Mouse (Mus musculus): ENCODE data around the gene Ezh2.
"Not testable (repeated sequence)": the region's sequence is repeated elsewhere in the genome, so short reads cannot be mapped to it uniquely, and the experiment has no call there.

The Ezh2 gene

GRCm38 (mm10) chr6:47594926-47595623 lies at the start of gene Ezh2:
Gene Ezh2 (minus strand): TSS chr6:47595341.
- peak; percentile 99 for DNase-seq

- DNase-seq = no peak
These were observed 41.5 kb upstream of the Ezh2 start for GRCm38 (mm10) chr6:47636527-47637076.

GRCm38 (mm10) chr6:47635995-47636526 lies 40.9 kb upstream of the Ezh2 start:
- DNase-seq = no peak

- no peak for DNase-seq
These were observed 40.3 kb upstream of the Ezh2 start for GRCm38 (mm10) chr6:47635207-47635994.

GRCm38 (mm10) chr6:47633467-47633866 lies 38.3 kb upstream of the Ezh2 start:
- DNase-seq = peak; percentile 24

DNA sequence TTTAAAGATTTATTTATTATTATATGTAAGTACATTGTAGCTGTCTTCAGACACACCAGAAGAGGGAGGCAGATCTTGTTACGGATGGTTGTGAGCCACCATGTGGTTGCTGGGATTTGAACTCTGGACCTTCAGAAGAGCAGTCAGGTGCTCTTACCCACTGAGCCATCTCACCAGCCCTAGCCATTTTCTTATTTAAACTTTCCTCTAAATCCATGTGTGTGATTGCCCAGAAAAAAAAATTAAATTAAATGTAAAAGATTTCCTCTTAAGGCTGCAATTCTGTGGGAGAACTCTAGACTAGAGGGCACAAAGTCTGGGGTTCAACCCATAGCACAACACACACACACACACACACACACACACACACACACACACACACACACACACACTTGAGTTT lies 34.9 kb upstream of the Ezh2 start:
- DNase-seq = not testable (repeated sequence)

DNA sequence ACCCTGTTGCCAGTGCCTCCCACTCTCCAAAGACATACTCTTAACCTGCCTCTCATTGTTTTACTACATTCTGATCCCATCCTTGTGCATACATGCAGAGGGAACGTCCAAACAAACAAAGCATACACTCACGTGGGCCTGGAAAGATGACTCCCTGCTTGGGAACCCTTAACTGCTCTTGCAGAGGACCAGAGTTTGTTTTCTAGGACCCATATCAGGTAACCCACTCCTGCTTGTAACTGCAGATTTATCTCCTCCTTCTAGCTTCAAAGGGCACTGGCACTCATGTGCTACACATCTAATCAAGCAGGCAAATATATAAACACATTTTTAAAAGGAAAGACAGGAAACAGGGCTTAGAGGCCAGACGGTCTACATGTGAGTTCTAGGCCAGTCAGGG lies 32.8 kb upstream of the Ezh2 start:
- no peak for DNase-seq

GRCm38 (mm10) chr6:47626976-47627375 lies 31.8 kb upstream of the Ezh2 start:
- not testable (repeated sequence) for DNase-seq

DNA sequence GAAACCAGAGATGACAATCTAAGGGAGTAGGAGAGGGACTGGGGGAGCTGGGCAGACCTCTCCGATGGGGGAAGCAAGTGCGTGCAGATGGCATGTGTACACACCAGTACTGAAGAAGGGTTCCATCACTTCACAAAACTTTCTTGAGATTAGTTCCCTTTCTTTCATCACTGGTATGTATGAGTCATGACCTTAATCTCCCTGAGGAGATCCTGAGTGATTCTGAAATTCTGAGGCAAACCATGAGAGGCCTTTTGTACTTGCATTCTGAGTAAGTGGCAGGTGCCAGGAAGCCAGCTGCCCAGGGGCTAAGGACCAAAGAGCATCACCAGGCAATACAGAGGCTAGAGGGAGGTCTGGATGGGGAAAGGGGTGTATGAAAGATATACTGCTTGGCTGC lies 25.9 kb upstream of the Ezh2 start:
- no peak for DNase-seq

DNA sequence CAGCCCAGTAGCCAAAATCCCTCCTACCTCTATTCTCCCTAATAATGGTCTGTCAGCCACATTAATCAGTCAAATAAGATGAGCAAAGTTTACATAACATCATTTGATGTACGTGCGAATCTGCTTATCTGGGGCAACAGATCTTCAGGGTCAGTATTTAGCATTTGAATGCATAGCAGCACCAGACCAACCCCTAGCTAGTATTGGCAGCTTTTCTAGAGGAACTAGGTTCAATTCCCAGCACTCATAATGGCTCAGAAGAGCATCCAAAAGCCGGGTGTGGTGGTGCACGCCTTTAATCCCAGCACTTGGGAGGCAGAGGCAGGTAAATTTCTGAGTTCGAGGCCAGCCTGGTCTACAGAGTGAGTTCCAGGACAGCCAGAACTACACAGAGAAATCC lies 13.2 kb upstream of the Ezh2 start:
- not testable (repeated sequence) for DNase-seq

GRCm38 (mm10) chr6:47601931-47602330 lies 6.8 kb upstream of the Ezh2 start:
- DNase-seq = no peak

- DNase-seq = peak; percentile 69
These were observed 555 bp upstream of the Ezh2 start for GRCm38 (mm10) chr6:47595696-47596095.

DNA sequence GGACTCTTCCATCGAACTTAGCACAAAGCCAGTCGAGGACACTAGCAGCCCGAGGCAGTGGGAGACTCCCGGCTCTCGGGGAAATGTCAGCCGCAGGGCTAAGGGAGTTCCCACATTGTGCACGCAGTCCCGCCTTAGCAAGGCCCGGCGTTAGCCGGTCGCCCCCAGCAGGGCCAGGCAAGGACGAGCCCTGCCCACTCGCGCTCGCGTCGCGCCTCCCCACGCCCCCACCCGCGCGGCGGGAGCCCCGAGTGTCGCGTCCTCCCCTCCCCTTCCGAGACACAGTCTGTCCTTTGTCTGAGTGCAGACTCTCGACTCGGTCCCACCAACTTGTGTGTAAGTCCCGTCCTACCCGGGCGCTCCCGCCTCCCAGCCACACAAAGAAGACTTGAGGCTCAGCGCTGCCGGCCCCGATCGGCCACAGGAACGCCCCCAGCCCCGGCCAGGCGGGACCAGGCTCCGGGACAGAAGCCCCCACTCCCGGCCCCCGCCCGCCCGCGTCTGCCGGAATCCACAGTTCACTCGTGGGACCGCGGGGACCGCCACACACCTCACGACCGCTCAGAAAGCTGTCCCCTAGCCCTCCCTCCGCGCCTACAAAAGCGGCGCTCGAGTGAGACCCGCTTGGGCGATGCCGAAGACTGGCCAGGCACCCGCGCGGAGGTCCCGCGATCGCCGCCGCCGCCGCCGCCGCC lies 853 bp downstream of the Ezh2 start:
- DNase-seq = peak; percentile 84

GRCm38 (mm10) chr6:47593590-47593989 lies 1.6 kb downstream of the Ezh2 start:
- DNase-seq = no peak

DNA sequence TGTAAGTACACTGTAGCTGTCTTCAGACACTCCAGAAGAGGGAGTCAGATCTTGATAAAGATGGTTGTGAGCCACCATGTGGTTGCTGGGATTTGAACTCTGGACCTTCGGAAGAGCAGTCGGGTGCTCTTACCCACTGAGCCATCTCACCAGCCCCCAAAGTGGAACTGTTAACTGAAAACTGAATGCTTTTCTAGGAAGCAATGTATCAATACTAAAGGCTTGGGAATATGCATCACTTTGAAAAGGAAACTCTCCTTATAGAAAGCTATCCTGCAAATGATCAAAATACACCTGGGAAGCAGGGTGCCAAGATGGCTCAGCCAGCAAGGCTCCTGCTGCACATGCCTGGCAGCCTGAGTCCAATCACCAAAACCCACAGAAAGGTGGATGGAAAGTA lies 7.8 kb downstream of the Ezh2 start:
- DNase-seq = not testable (repeated sequence)

DNA sequence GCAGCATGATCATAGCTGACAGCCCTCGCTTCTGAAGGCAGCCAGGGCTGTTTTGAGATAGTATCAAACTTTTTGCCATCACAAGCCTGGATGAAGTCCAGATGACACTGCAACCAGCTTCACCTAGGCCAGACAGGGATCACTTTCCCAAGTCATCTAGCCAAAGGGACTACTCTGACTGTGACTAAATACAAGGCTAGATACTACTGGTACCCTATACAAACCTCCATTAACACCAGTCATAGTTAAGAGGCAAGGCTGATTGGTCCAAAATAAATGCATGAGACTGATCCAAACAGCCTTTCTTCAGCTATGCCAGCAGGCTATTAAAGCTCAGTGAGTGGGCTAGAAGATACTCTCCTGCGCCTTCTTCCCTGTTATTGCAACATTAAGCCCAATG lies 22.3 kb downstream of the Ezh2 start:
- no peak for DNase-seq

GRCm38 (mm10) chr6:47565326-47566035 lies 29.7 kb downstream of the Ezh2 start:
- DNase-seq = no peak

DNA sequence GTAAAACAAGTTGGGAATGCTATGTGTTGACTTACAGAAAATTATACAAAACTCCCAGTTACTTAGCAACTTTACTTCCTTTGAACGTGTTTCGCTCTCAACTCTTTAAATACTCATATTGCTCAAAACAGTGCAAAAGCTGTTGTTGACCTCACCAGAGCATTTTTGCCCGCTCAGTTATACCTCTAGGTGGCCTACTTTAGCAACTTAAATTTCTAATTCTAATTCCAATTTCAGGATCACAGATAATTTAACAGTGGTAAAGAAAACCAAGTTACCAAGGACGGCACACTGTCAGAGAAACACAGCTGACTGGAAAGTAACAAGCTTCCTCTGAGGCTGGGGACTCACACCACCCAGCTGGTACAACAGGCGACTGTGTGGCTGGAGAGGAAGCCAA lies 33.7 kb downstream of the Ezh2 start:
- DNase-seq = no peak

GRCm38 (mm10) chr6:47560846-47561245 lies 34.3 kb downstream of the Ezh2 start:
- DNase-seq = no peak

- no peak for DNase-seq
These were observed 34.7 kb downstream of the Ezh2 start for GRCm38 (mm10) chr6:47560407-47560806.

- DNase-seq = no peak
These were observed 35.9 kb downstream of the Ezh2 start for GRCm38 (mm10) chr6:47559287-47559686.

GRCm38 (mm10) chr6:47552280-47552679 lies 42.9 kb downstream of the Ezh2 start:
- DNase-seq = no peak

DNA sequence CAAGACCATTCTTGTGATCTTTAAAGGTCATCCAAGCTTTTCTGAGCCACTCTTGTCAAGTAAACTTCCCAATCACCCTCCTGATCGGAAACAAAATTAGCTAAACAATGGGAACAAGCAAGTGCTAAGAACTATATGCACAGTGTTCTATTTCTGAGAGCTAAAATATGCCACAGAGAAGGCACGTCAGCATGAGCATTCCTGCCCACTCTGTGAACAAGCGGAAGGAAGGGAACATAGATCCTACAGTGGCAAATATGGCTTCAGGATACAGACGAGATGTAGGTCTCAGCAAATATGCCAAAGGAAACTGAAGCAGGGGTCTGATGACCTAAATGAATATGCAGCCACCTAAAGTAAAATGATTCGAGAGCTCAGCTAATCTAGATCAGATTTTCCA lies 59.8 kb downstream of the Ezh2 start:
- DNase-seq = no peak
